24 mouse cellular contexts compared by ENCODE assay signal in the genomic region with DNA sequence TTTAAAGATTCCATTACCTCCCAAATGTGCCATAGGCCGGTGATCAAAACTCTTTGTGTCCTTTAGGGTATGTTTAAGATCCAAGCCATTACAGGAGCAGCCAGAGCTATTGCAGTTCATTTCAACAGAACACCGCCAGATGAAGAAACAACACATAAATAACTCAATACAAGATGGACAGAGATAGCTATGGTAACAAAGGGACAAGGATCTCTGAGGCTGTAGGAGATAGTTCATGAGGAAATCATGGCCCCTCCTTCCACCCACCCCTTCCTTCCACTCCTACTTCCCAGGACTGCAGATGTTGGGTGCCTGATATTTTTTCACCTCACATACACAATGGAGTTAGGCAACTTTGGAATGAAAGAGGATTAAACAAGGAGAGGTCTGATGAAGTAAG.
DNase-seq lines count a peak whose midpoint lies in the region; ATAC-seq and TF ChIP-seq lines count a peak whose summit lies in the region.
"Had no signal": no experiment of that assay in that cellular context is flagged by ENCODE, and none has a peak within 500 bp of the region (broad histone marks: within the 10 kb centered on the region; RNA-seq: fewer than 3 reads in every experiment).

No protein-coding gene starts in this region.

- TF ChIP-seq CTCF in gastrocnemius, adult 2 months (IDR thresholded peaks at IDR 0.05), result no peak

- ATAC-seq in granulocyte monocyte progenitor cell, adult 5-6 weeks (replicated peaks; ENCODE audit: poor library complexity, severe bottlenecking), result peak; percentile 55
- ATAC-seq: activated CD4-positive, CD25-positive, alpha-beta regulatory T cell, adult 4 months; CD4-positive, CD25-positive, alpha-beta regulatory T cell, adult 4 months; forebrain, embryonic 13.5 days; forebrain, embryonic 15.5 days; forebrain, postnatal 0 days; Patski had no signal

- H3K27ac ChIP-seq in gastrocnemius, adult 2 months, result no peak overlapping the region
- H3K27ac ChIP-seq: embryonic facial prominence, embryonic 13.5 days; embryonic facial prominence, embryonic 15.5 days; forebrain, embryonic 13.5 days; forebrain, embryonic 15.5 days had no signal

- intact Hi-C loops in gastrocnemius, adult 2 months (cut with DNase I), result no loop called here

- no peak overlapping the region for H3K4me3 ChIP-seq in gastrocnemius, adult 2 months
- H3K4me3 ChIP-seq: embryonic facial prominence, embryonic 13.5 days; embryonic facial prominence, embryonic 15.5 days; erythroblast, embryonic 14.5 days; forebrain, embryonic 13.5 days; forebrain, embryonic 15.5 days had no signal

- peak; percentile 21 for DNase-seq in heart, adult 11 months
- DNase-seq in heart, adult 18-20 months, result no peak
- DNase-seq in fat pad, adult 2 months (ENCODE audit: extremely low read depth, low read depth, low spot score), result peak; percentile 99
- no peak for DNase-seq in spleen, adult 12 weeks (ENCODE audit: low spot score)
- no peak for DNase-seq in gastrocnemius, adult 2 months
- DNase-seq: adrenal gland, adult 8-10 months; adrenal gland, postnatal 14 days; adrenal gland, postnatal 36 days; B cell, adult 2 months; cerebellum, adult 11-12 months; cerebellum, adult 2 months; cerebellum, adult 9-10 months; cerebellum, postnatal 10 days; cerebellum, postnatal 25 days; forebrain, postnatal 0 days had no signal

Comparison
In these comparisons a context has a peak if more than half of its experiments do, and no peak if none do; other contexts are left out.
1. DNase-seq: peak in heart, adult 11 months (single experiment) and fat pad, adult 2 months (single experiment); none in heart, adult 18-20 months (0 of 2), spleen, adult 12 weeks (single experiment) and gastrocnemius, adult 2 months (single experiment).